Mouse (Mus musculus) G1E (cell line): ENCODE results near the gene Mcur1. TPM values are rescaled to one million over a fixed set of nuclear protein-coding genes. Genes with fewer than 3 reads are reported as not detected.

Experiments used
- ATAC-seq: 2 replicates; pipeline ENCODE4 v1.8.0; 2016; ENCODE audit warnings: mild to moderate bottlenecking; ENCODE audit not compliant: insufficient number of reproducible peaks, poor library complexity, low FRiP score, severe bottlenecking; ENCODE audit errors: extremely low read depth
- DNase-seq: peaks from one replicate; pipeline ENCODE4 v3.0.0; 2012; ENCODE audit warnings: low spot score
- H3K27me3 ChIP-seq: 2 replicates; pipeline ENCODE4 v1.6.1; 2012; ENCODE audit warnings: mild to moderate bottlenecking, low read length, inconsistent platforms; ENCODE audit not compliant: insufficient read depth
- H3K36me3 ChIP-seq: replicated peaks from 2 replicates; pipeline ENCODE3; 2012; ENCODE audit warnings: mild to moderate bottlenecking, inconsistent platforms
- H3K4me1 ChIP-seq: 2 replicates; pipeline ENCODE4 v1.6.1; 2012; ENCODE audit warnings: low read depth, low read length, inconsistent platforms, mixed read lengths; ENCODE audit not compliant: insufficient read depth
- H3K4me3 ChIP-seq: 2 replicates; pipeline ENCODE4 v1.5.1; 2012; ENCODE audit warnings: low read depth, mild to moderate bottlenecking, inconsistent platforms, low read length, moderate library complexity, mixed read lengths
- H3K9me3 ChIP-seq: replicated peaks from 2 replicates; pipeline ENCODE4 v1.6.1; 2012; ENCODE audit warnings: inconsistent platforms
- CTCF ChIP-seq: IDR thresholded peaks from 2 replicates; pipeline ENCODE4 v1.5.1; 2012; ENCODE audit warnings: low read depth, low read length, inconsistent platforms, mixed read lengths
- GATA1 ChIP-seq: IDR thresholded peaks from 2 replicates; pipeline ENCODE4 v1.6.1; 2012; ENCODE audit warnings: borderline replicate concordance, low read length, inconsistent platforms, mixed read lengths
- GATA2 ChIP-seq: IDR thresholded peaks from 2 replicates; pipeline ENCODE4 v1.6.1; 2012; ENCODE audit warnings: low read depth, low read length, inconsistent platforms, borderline replicate concordance
- POLR2AphosphoS5 ChIP-seq: IDR thresholded peaks from 2 replicates; pipeline ENCODE4 v1.6.1; 2012; ENCODE audit warnings: low read depth, low read length, inconsistent platforms; ENCODE audit not compliant: insufficient replicate concordance
- TAL1 ChIP-seq: conservative IDR thresholded peaks from 2 replicates; pipeline ENCODE4 v1.6.1; 2012; ENCODE audit warnings: low read depth, low read length, inconsistent platforms, mixed read lengths
- polyA plus RNA-seq: library from polyadenylated mRNA; stranded (reverse); fragments of >175 nt; gene quantifications from 2 replicates; pipeline ENCODE4 v1.2.3, GENCODE M21; 2012
- total RNA-seq, 2 experiments: library from RNA; stranded (forward) in 1 of 2; stranded (reverse) in 1 of 2; fragments of 200-1000 nt in 1 of 2; fragments of >200 nt in 1 of 2; fragmentation: Nextera tagmentation in 1 of 2; gene quantifications; 2 replicates each; pipeline ENCODE4 v1.2.3; 2014 to 2017

The Mcur1 gene
- total and polyA plus RNA-seq, 3 experiments, result 8.2 to 22.3 (median 14.8) TPM

GRCm38 (mm10) chr13:43537854-43538253 lies 22.1 kb downstream of the Mcur1 start:
- Histone ChIP-seq H3K9me3 (no peaks in the 10 kb centered on the region), H3K4me1 (peaks cover 7% of the 10 kb centered on the region), H3K4me3 (no peak overlapping the region), H3K27me3 (no peaks in the 10 kb centered on the region), H3K36me3 (peaks cover 12% of the 10 kb centered on the region)
- ATAC-seq, result no peak
- TF ChIP-seq TAL1 (no peak), CTCF (no peak)
- DNase-seq, result no peak

- H3K36me3 ChIP-seq, result no peaks in the 10 kb centered on the region
- DNase-seq (no peak), ATAC-seq (no peak)
- H3K4me3 ChIP-seq, result no peak overlapping the region
- no peaks in the 10 kb centered on the region for H3K9me3 ChIP-seq
- H3K4me1 ChIP-seq, result peaks cover 41% of the 10 kb centered on the region
- no peaks in the 10 kb centered on the region for H3K27me3 ChIP-seq
- TF ChIP-seq GATA2, result no peak
- TF ChIP-seq CTCF, result no peak
- no peak for TF ChIP-seq POLR2AphosphoS5
- no peak for TF ChIP-seq GATA1
- TF ChIP-seq TAL1, result no peak
Observed at GRCm38 (mm10) chr13:43534015-43534414, 26.0 kb downstream of the Mcur1 start.

- peak; percentile 68 for DNase-seq
- Histone ChIP-seq H3K36me3 (no peaks in the 10 kb centered on the region), H3K9me3 (0 out of 2 replicates have a peak, but pooled peaks cover 2% of the 10 kb centered on the region), H3K27me3 (no peaks in the 10 kb centered on the region), H3K4me1 (peaks cover 42% of the 10 kb centered on the region), H3K4me3 (peak overlapping the region; percentile 60; the same call in 1 of the 2 replicates)
- no peak for TF ChIP-seq GATA1
- TF ChIP-seq TAL1, result no peak; the same call in 1 of the 2 replicates
- TF ChIP-seq CTCF, result no peak
- TF ChIP-seq POLR2AphosphoS5, result no peak
- ATAC-seq, result peak; percentile 43
Observed at GRCm38 (mm10) chr13:43530832-43531693, 28.9 kb downstream of the Mcur1 start.

- peak overlapping the region; percentile 57; the same call in 1 of the 2 replicates for H3K4me3 ChIP-seq
- ATAC-seq (peak; percentile 76), DNase-seq (peak; percentile 64)
- H3K4me1 ChIP-seq, result peaks cover 40% of the 10 kb centered on the region
- no peaks in the 10 kb centered on the region for H3K36me3 ChIP-seq
- 0 out of 2 replicates have a peak, but pooled peaks cover 2% of the 10 kb centered on the region for H3K9me3 ChIP-seq
- H3K27me3 ChIP-seq, result no peaks in the 10 kb centered on the region
- TF ChIP-seq TAL1, result peak; percentile 31; the same call in 1 of the 2 replicates
- TF ChIP-seq POLR2AphosphoS5, result no peak
Observed at GRCm38 (mm10) chr13:43530129-43530831, 29.7 kb downstream of the Mcur1 start.

- no peaks in the 10 kb centered on the region for H3K36me3 ChIP-seq
- H3K9me3 ChIP-seq, result 0 out of 2 replicates have a peak, but pooled peaks cover 2% of the 10 kb centered on the region
- TF ChIP-seq CTCF (no peak), TAL1 (no peak), POLR2AphosphoS5 (no peak), GATA2 (no peak), GATA1 (no peak)
- H3K27me3 ChIP-seq, result peaks cover 9% of the 10 kb centered on the region; the same call in 1 of the 2 replicates
- H3K4me1 ChIP-seq, result peaks cover 29% of the 10 kb centered on the region
- no peak for DNase-seq
- no peak overlapping the region for H3K4me3 ChIP-seq
- no peak for ATAC-seq
Observed at GRCm38 (mm10) chr13:43526289-43526688, 33.7 kb downstream of the Mcur1 start.

- peaks cover 21% of the 10 kb centered on the region for H3K4me1 ChIP-seq
- H3K9me3 ChIP-seq, result 0 out of 2 replicates have a peak, but pooled peaks cover 2% of the 10 kb centered on the region
- no peak for DNase-seq
- no peak overlapping the region for H3K4me3 ChIP-seq
- no peak for ATAC-seq
- TF ChIP-seq POLR2AphosphoS5 (no peak), GATA1 (no peak), GATA2 (no peak), CTCF (no peak), TAL1 (no peak)
- no peaks in the 10 kb centered on the region for H3K36me3 ChIP-seq
- peaks cover 9% of the 10 kb centered on the region for H3K27me3 ChIP-seq
Observed at GRCm38 (mm10) chr13:43525363-43526134, 34.4 kb downstream of the Mcur1 start.
